In genomic region chr14:31134015-31135000, GRCm38 (mm10) we compare ENCODE assay signal across 10 mouse cellular contexts. TPM values are rescaled to one million over a fixed set of nuclear protein-coding genes. Genes with fewer than 3 reads are reported as not detected.
A peak's percentile ranks its signal among the peaks of the same experiment; 100 is the strongest.
DNase-seq lines count a peak whose midpoint lies in the region; ATAC-seq and TF ChIP-seq lines count a peak whose summit lies in the region.
"Had no signal": no experiment of that assay in that cellular context is flagged by ENCODE, and none has a peak within 500 bp of the region (broad histone marks: within the 10 kb centered on the region; RNA-seq: fewer than 3 reads in every experiment).

No protein-coding gene starts in this region.

- no peak overlapping the region for H3K4me2 ChIP-seq in heart, embryonic 11.5 days
- H3K4me2 ChIP-seq in liver, embryonic 15.5 days: no peak overlapping the region
- H3K4me2 ChIP-seq in liver, embryonic 11.5 days: no peak overlapping the region
- 0 out of 2 replicates have a peak overlapping the region, but pooled peaks have one; percentile 13 for H3K4me2 ChIP-seq in hindbrain, embryonic 16.5 days (ENCODE audit: low read length)

- no peak for TF ChIP-seq POLR2A in brain, embryonic 14.5 days (IDR thresholded peaks at IDR 0.05; ENCODE audit: borderline replicate concordance, extremely low read depth, insufficient read depth, insufficient read length, poor library complexity, severe bottlenecking)

- DNase-seq in heart, embryonic 10.5 days (ENCODE audit: low spot score): peak; percentile 74
- no peak for DNase-seq in liver, embryonic 11.5 days (ENCODE audit: low spot score)
- peak; percentile 91 for DNase-seq in brain, embryonic 14.5 days (ENCODE audit: low read depth)
- no peak for DNase-seq in gastrocnemius, postnatal 4 days (ENCODE audit: low spot score in 2 of 2)
- DNase-seq in left cerebral cortex, postnatal 25 days (ENCODE audit: low spot score in 2 of 2): no peak

- no peak for ATAC-seq in heart, embryonic 11.5 days (replicated peaks; ENCODE audit: insufficient number of reproducible peaks, low FRiP score, low TSS enrichment)
- ATAC-seq in liver, embryonic 15.5 days (ENCODE audit: insufficient read depth): no peak
- ATAC-seq in liver, embryonic 11.5 days (replicated peaks; ENCODE audit: low FRiP score): no peak
- peak; percentile 2; the same call in 1 of the 2 replicates for ATAC-seq in hindbrain, embryonic 16.5 days

- H3K4me3 ChIP-seq in heart, embryonic 10.5 days: no peak overlapping the region
- H3K4me3 ChIP-seq in heart, embryonic 11.5 days (ENCODE audit: low read depth, low read length): no peak overlapping the region
- no peak overlapping the region for H3K4me3 ChIP-seq in liver, embryonic 15.5 days (replicated peaks)
- no peak overlapping the region for H3K4me3 ChIP-seq in liver, embryonic 11.5 days (ENCODE audit: low read depth, low read length)
- no peak overlapping the region for H3K4me3 ChIP-seq in hindbrain, embryonic 16.5 days (ENCODE audit: low read length)
- H3K4me3 ChIP-seq: heart, adult 2 months had no signal

- WGBS in heart, embryonic 10.5 days: 92% methylated on average over 25 of the region's 25 CpGs
- 88% methylated on average over 25 of the region's 25 CpGs for WGBS in heart, embryonic 11.5 days (ENCODE audit: insufficient replicate concordance)
- 81% methylated on average over 25 of the region's 25 CpGs for WGBS in liver, embryonic 15.5 days (ENCODE audit: insufficient replicate concordance)
- WGBS in liver, embryonic 11.5 days: 91% methylated on average over 25 of the region's 25 CpGs
- 77% methylated on average over 25 of the region's 25 CpGs for WGBS in hindbrain, embryonic 16.5 days

- no peaks in the 10 kb centered on the region for H3K9me3 ChIP-seq in heart, embryonic 10.5 days
- no peaks in the 10 kb centered on the region for H3K9me3 ChIP-seq in heart, embryonic 11.5 days (replicated peaks; ENCODE audit: control insufficient read depth, low read length)
- no peaks in the 10 kb centered on the region for H3K9me3 ChIP-seq in liver, embryonic 15.5 days (replicated peaks)
- no peaks in the 10 kb centered on the region for H3K9me3 ChIP-seq in liver, embryonic 11.5 days (ENCODE audit: control insufficient read depth, low read length)
- no peaks in the 10 kb centered on the region for H3K9me3 ChIP-seq in hindbrain, embryonic 16.5 days (ENCODE audit: control insufficient read depth, low read length)

- H3K27ac ChIP-seq in heart, embryonic 10.5 days: no peak overlapping the region
- no peak overlapping the region for H3K27ac ChIP-seq in heart, embryonic 11.5 days (ENCODE audit: low read depth, low read length)
- H3K27ac ChIP-seq in liver, embryonic 15.5 days (replicated peaks): peak overlapping the region; percentile 78
- no peak overlapping the region for H3K27ac ChIP-seq in liver, embryonic 11.5 days (ENCODE audit: low read depth, low read length)
- H3K27ac ChIP-seq in hindbrain, embryonic 16.5 days (ENCODE audit: low read depth, low read length): peak overlapping the region; percentile 57; the same call in 1 of the 2 replicates
- H3K27ac ChIP-seq: heart, adult 2 months; macrophage had no signal

- peaks cover 56% of the 10 kb centered on the region for H3K36me3 ChIP-seq in heart, embryonic 10.5 days
- peaks cover 30% of the 10 kb centered on the region for H3K36me3 ChIP-seq in heart, embryonic 11.5 days (ENCODE audit: control insufficient read depth, insufficient read depth, low read length)
- H3K36me3 ChIP-seq in liver, embryonic 15.5 days (replicated peaks): peaks cover 55% of the 10 kb centered on the region
- peaks cover 53% of the 10 kb centered on the region for H3K36me3 ChIP-seq in liver, embryonic 11.5 days (ENCODE audit: control insufficient read depth, insufficient read depth, low read length)
- H3K36me3 ChIP-seq in hindbrain, embryonic 16.5 days (ENCODE audit: control insufficient read depth, insufficient read depth, low read length): peaks cover 7% of the 10 kb centered on the region

- TF ChIP-seq CTCF in brain, embryonic 14.5 days (IDR thresholded peaks at IDR 0.05; ENCODE audit: borderline replicate concordance, extremely low read depth, insufficient read depth, insufficient read length): no peak

- no peaks in the 10 kb centered on the region for H3K27me3 ChIP-seq in heart, embryonic 10.5 days (ENCODE audit: insufficient read depth, poor library complexity, severe bottlenecking)
- no peaks in the 10 kb centered on the region for H3K27me3 ChIP-seq in heart, embryonic 11.5 days (ENCODE audit: control insufficient read depth, insufficient read depth, low read length)
- no peaks in the 10 kb centered on the region for H3K27me3 ChIP-seq in liver, embryonic 15.5 days
- H3K27me3 ChIP-seq in liver, embryonic 11.5 days (replicated peaks; ENCODE audit: control insufficient read depth, insufficient read depth, low read length): no peaks in the 10 kb centered on the region
- no peaks in the 10 kb centered on the region for H3K27me3 ChIP-seq in hindbrain, embryonic 16.5 days (replicated peaks; ENCODE audit: control insufficient read depth, insufficient read depth, low read length)

- no peak overlapping the region for H3K9ac ChIP-seq in heart, embryonic 11.5 days (ENCODE audit: low read depth, low read length)
- no peak overlapping the region for H3K9ac ChIP-seq in liver, embryonic 15.5 days
- H3K9ac ChIP-seq in liver, embryonic 11.5 days (ENCODE audit: low read depth, low read length): no peak overlapping the region
- no peak overlapping the region for H3K9ac ChIP-seq in hindbrain, embryonic 16.5 days (ENCODE audit: low read depth, low read length)

- intact Hi-C loops in left cerebral cortex, postnatal 25 days (cut with DNase I): loop anchor here (5.0 kb wide), 1 partner anchor 58 kb away; no protein-coding TSS in a partner anchor

- H3K4me1 ChIP-seq in heart, embryonic 10.5 days: peaks cover 40% of the 10 kb centered on the region
- H3K4me1 ChIP-seq in heart, embryonic 11.5 days (ENCODE audit: control insufficient read depth, insufficient read depth, low read length): peaks cover 36% of the 10 kb centered on the region
- H3K4me1 ChIP-seq in liver, embryonic 15.5 days (replicated peaks): peaks cover 49% of the 10 kb centered on the region
- peaks cover 29% of the 10 kb centered on the region for H3K4me1 ChIP-seq in liver, embryonic 11.5 days (replicated peaks; ENCODE audit: control insufficient read depth, insufficient read depth, low read length)
- peaks cover 29% of the 10 kb centered on the region for H3K4me1 ChIP-seq in hindbrain, embryonic 16.5 days (ENCODE audit: control insufficient read depth, insufficient read depth, low read depth, low read length)

RNA-seq across cellular contexts. Expression of gene Nt5dc2, which starts 3.5 kb away (rescaled TPM):
- 422 and 507 TPM in 2 replicates for polyA plus RNA-seq in heart, embryonic 10.5 days (2016; fragmentation: Nextera tagmentation; extraction: Ambion mirVana)
- polyA plus RNA-seq in heart, embryonic 11.5 days (2014; fragmentation: Nextera tagmentation; extraction: Ambion mirVana): 342 and 344 TPM in 2 replicates
- 167 and 213 TPM in 2 replicates for polyA plus RNA-seq in liver, embryonic 15.5 days (2015; fragmentation: Nextera tagmentation; extraction: Ambion mirVana)
- 401 and 406 TPM in 2 replicates for polyA plus RNA-seq in liver, embryonic 11.5 days (2014; fragmentation: Nextera tagmentation; extraction: Ambion mirVana)
- 369 and 407 TPM in 2 replicates for polyA plus RNA-seq in brain, embryonic 14.5 days (2012; rRNA removed)
- 192 and 222 TPM in 2 replicates for polyA plus RNA-seq in hindbrain, embryonic 16.5 days (2015; fragmentation: Nextera tagmentation; extraction: Ambion mirVana)
- 10 to 100 TPM; 33.9 to 35.4 TPM for total RNA-seq in gastrocnemius, postnatal 4 days (2021)
- 1 to 10 TPM; 3.3 to 4.1 TPM for total RNA-seq in left cerebral cortex, postnatal 25 days (2021)

RNA-seq across cellular contexts. Expression of gene Smim4, which starts 5.6 kb away (rescaled TPM):
- 66.2 and 73.3 TPM in 2 replicates for polyA plus RNA-seq in heart, embryonic 10.5 days (2016; fragmentation: Nextera tagmentation; extraction: Ambion mirVana)
- 64.5 and 70.0 TPM in 2 replicates for polyA plus RNA-seq in heart, embryonic 11.5 days (2014; fragmentation: Nextera tagmentation; extraction: Ambion mirVana)
- polyA plus RNA-seq in liver, embryonic 15.5 days (2015; fragmentation: Nextera tagmentation; extraction: Ambion mirVana): 49.9 and 60.7 TPM in 2 replicates
- polyA plus RNA-seq in liver, embryonic 11.5 days (2014; fragmentation: Nextera tagmentation; extraction: Ambion mirVana): 90.3 and 107 TPM in 2 replicates
- 31.2 and 46.2 TPM in 2 replicates for polyA plus RNA-seq in brain, embryonic 14.5 days (2012; rRNA removed)
- polyA plus RNA-seq in hindbrain, embryonic 16.5 days (2015; fragmentation: Nextera tagmentation; extraction: Ambion mirVana): 51.3 and 53.9 TPM in 2 replicates
- total RNA-seq in gastrocnemius, postnatal 4 days (2021): 10 to 100 TPM; 44.1 to 49.5 TPM
- 10 to 100 TPM; 20.4 to 28.4 TPM for total RNA-seq in left cerebral cortex, postnatal 25 days (2021)

RNA-seq across cellular contexts. Expression of gene Stab1, which starts 34.1 kb away (rescaled TPM):
- 28.9 and 30.2 TPM in 2 replicates for polyA plus RNA-seq in heart, embryonic 10.5 days (2016; fragmentation: Nextera tagmentation; extraction: Ambion mirVana)
- 35.9 and 40.4 TPM in 2 replicates for polyA plus RNA-seq in heart, embryonic 11.5 days (2014; fragmentation: Nextera tagmentation; extraction: Ambion mirVana)
- 22.0 and 27.4 TPM in 2 replicates for polyA plus RNA-seq in liver, embryonic 15.5 days (2015; fragmentation: Nextera tagmentation; extraction: Ambion mirVana)
- 25.3 and 39.9 TPM in 2 replicates for polyA plus RNA-seq in liver, embryonic 11.5 days (2014; fragmentation: Nextera tagmentation; extraction: Ambion mirVana)
- 28.7 and 35.1 TPM in 2 replicates for polyA plus RNA-seq in brain, embryonic 14.5 days (2012; rRNA removed)
- 13.5 and 17.5 TPM in 2 replicates for polyA plus RNA-seq in hindbrain, embryonic 16.5 days (2015; fragmentation: Nextera tagmentation; extraction: Ambion mirVana)
- 100 to 1,000 TPM in 1 of 2 experiments, 10 to 100 TPM in 1; 89.8 to 101 TPM for total RNA-seq in gastrocnemius, postnatal 4 days (2021)
- 10 to 100 TPM; 19.8 to 30.3 TPM for total RNA-seq in left cerebral cortex, postnatal 25 days (2021)

Comparison
In these comparisons a context has a peak if more than half of its experiments do, and no peak if none do; other contexts are left out.
1. H3K27ac ChIP-seq: peak in liver, embryonic 15.5 days (single experiment) and hindbrain, embryonic 16.5 days (single experiment); none in heart, embryonic 10.5 days (single experiment), heart, embryonic 11.5 days (single experiment) and liver, embryonic 11.5 days (single experiment).
2. DNase-seq: peak in heart, embryonic 10.5 days (single experiment) and brain, embryonic 14.5 days (single experiment); none in liver, embryonic 11.5 days (single experiment), gastrocnemius, postnatal 4 days (0 of 2) and left cerebral cortex, postnatal 25 days (0 of 2).